Mouse (Mus musculus) T-cell, adult 2 months (primary cell): ENCODE measurements at regions not wholly inside any gene's neighbourhood (a gene's known extent, or its start where the extent isn't known, plus 50 kb on each side); places are given as distances from the start of the nearest gene placed in this dataset.
A peak's percentile ranks its signal among the peaks of the same experiment; 100 is the strongest.

Experiments
- DNase-seq: peaks from one replicate; pipeline ENCODE4 v3.0.0; 2022; ENCODE audit warnings: low spot score

GRCm38 (mm10) chr10:119016104-119016503 is 146.1 kb upstream of the Dyrk2 start:
- no peak for DNase-seq

GRCm38 (mm10) chr10:119015311-119016055 is 145.5 kb upstream of the Dyrk2 start:
- no peak for DNase-seq

DNA sequence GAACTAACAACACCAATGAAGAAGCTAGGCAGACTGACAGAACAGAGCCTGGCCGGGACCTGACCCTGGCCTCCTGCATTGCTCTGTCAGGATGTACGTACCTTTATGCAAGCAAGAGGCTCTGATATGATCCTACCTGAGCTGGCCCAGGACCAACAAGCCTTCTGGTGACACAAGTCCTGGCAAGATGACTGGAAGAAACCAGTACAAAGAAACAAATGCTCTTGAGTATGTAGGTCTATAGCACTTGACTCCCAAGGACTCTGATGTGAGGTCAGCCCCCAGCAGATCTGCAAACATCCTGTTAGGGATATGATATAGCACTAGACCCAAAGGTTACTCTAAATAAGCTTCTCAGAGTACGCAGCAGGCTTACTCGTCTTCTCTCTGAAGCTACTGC is 144.7 kb upstream of the Dyrk2 start:
- DNase-seq, result no peak

GRCm38 (mm10) chr10:119013758-119014157 is 143.7 kb upstream of the Dyrk2 start:
- DNase-seq, result no peak

DNA sequence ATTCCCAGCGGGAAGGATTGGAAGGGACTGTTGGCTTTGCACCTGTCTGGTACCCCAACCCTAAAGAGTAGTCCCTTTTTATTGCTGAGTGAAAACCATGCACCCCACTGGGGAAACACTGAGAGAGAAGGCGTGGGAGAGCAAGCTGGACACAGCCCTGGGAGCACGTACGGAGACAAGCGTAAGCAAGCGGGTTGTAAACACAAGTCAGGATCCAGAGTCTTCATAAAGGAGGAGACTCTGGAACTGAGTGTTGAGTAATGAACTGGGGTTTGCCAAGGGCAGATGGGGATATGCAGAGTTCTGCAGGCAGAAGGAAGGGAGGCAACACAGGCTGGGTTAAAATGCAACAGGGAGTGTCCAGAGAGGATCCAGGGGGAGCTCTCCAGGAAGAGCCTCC is 141.5 kb upstream of the Dyrk2 start:
- DNase-seq, result no peak

DNA sequence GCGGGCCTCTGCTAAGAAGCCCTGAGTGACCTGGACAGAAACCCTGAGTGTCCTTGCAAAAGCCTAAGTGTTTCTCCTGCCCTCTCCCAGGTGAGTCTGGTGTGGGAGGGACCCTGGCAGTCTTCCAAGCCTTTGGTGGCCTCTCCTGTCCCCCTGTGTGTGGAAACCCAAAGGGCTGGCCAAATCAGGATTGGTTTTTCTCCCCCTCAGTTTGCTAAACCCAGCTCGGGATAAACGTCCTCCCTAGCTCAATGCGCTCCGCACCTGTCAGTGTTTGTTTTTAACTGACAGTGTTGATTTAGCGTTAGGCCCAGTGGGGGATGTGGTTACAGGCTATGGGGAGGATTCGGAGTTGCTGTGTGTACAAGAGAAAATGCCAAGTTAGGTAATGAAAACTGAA is 140.9 kb upstream of the Dyrk2 start:
- DNase-seq, result peak; percentile 66

DNA sequence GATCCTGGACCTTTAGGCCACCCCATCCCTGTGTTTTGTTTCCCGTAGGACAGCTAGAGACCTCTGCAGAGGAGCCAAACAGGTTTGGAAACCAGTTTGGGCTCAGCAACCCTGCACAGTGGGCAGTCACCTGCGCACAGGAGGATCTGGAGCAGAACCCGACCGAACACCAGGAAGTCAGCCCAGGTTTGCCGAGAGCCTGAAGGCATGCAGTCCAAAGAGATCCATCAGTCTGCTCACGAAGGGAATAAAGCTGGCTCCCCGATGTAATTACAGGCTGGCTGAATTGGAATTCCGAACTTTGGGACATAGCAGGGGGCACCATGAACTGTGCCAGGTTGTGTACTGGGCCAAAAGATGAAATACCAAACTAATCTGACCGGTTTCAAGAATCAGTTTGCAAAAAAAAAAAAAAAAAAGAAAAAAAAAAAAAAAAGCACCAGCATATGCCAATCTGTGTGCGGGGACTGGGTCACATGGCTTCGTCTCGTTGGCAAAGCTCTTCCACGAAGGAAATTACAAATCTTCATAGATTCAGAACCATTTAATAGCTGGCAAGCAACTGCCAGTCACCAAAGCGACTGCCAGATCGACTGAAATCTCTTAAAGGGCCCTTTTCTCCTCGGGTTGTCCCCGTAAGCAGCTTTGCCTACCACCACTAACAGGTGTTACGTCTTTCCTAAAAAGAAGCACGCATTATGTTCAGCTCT is 137.0 kb upstream of the Dyrk2 start:
- DNase-seq, result no peak

GRCm38 (mm10) chr10:119005491-119005890 is 135.5 kb upstream of the Dyrk2 start:
- DNase-seq, result peak; percentile 84

- DNase-seq, result peak; percentile 11
Measured at GRCm38 (mm10) chr10:119004426-119004825, 134.4 kb upstream of the Dyrk2 start.

DNA sequence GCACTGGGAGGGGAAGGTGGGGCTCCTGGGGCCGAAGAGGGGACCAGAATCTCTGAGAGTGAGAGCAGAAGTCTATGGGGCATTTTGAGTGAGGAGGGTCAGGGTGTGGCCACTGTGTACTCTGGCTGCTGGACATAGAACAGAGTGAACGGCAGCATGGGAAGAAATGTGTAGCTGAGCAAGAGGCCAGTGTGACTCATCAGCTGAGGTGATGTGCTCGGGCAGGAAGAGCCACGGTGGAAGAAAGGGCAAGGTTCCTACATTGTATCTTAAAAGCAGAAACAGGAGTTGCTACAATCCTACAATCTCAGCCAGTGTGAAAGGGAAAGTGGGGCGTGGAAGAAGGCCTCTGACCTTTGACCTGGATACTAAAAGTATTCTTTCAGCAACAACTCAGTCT is 133.8 kb upstream of the Dyrk2 start:
- no peak for DNase-seq

- no peak for DNase-seq
Measured at GRCm38 (mm10) chr10:119003042-119003441, 133.0 kb upstream of the Dyrk2 start.

GRCm38 (mm10) chr10:119001895-119002294 is 131.9 kb upstream of the Dyrk2 start:
- peak; percentile 52 for DNase-seq

DNA sequence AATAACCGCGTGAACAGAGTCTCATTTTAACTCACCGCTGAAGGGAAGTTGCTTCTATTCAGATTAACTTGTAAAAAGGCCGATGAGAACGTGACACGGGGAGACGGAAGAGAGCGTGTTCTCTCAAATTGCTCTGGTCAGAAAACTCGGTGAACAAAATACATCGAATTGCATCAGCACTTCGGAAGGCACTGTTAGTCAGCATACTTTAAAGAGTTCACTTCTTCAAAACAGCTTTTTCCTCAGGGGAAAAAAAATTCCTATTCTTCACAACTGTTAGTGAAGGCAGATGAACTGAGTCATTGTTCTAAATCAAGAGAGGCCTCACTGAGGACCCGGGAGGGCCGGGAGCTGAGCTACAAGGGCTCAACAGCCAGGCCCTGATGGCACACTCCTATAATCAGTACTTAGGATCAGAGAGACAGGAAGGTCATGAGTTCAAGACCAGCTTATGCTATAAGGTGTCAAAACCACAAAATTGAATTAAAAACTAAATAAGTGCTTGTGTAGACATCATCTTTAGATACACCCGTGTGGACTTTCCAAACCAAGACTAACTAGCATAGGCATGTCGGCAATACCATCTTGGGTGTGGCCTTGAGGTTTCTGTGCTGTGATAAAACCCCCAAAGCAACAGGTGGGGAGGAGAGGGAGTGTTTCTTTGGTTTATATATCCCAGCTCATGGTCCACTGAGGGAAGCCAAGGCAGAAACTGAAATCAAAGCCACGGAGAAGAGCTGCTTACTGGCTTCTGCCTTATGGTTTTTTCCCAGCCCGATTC is 131.2 kb upstream of the Dyrk2 start:
- DNase-seq, result peak; percentile 32

GRCm38 (mm10) chr10:118998966-118999365 is 129.0 kb upstream of the Dyrk2 start:
- no peak for DNase-seq

DNA sequence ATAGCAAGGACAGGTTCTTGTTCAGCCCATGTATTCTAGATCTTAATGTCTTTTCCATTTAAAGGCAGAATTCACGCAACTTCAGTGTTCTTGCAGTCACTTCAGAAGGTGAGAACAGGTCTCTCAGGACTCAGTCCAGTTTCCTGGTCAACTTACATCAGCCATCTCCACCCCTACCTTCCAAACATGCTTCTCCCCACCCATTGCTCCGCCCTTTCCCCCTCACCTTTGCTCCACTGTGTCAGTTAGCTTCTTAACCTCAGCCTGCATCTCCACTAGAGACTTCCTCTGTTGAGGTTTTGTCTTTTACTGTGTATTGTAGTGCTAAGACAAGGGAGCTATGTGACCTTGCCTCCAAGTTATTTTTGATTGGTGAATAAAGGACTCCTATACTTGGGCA is 127.0 kb upstream of the Dyrk2 start:
- no peak for DNase-seq

- DNase-seq, result no peak
Measured at GRCm38 (mm10) chr10:118993819-118994574, 124.0 kb upstream of the Dyrk2 start.

- DNase-seq, result no peak
Measured at GRCm38 (mm10) chr10:118991213-118991612, 121.2 kb upstream of the Dyrk2 start.

DNA sequence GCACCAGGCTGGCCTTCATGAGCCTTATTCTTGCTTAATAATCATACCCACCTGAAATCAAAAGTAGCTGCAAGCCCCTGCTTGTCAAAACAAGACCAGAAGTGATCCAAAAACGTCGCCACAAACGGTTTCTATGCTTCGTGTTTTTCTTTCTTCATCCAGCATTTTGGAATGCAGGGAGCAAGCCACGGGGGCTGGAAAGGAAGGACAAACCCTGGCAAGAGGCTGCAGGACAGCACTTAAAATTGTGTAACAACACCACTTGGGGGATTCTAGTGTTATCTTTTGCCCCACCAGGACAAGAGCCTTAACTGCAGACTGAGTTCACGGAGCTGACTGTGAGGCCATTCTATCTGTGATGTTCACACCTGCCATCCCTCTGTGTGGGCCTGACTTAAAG is 120.5 kb upstream of the Dyrk2 start:
- no peak for DNase-seq

- no peak for DNase-seq
Measured at GRCm38 (mm10) chr10:118989812-118990211, 119.8 kb upstream of the Dyrk2 start.

GRCm38 (mm10) chr10:118988249-118988648 is 118.2 kb upstream of the Dyrk2 start:
- DNase-seq, result no peak

- no peak for DNase-seq
Measured at GRCm38 (mm10) chr10:118984580-118984979, 114.6 kb upstream of the Dyrk2 start.

GRCm38 (mm10) chr10:118981446-118981845 is 111.4 kb upstream of the Dyrk2 start:
- no peak for DNase-seq
